Mouse (Mus musculus) forebrain, embryonic 13.5 days (tissue): ENCODE results near the gene Syngr4. TPM values are rescaled to one million over a fixed set of nuclear protein-coding genes. Genes with fewer than 3 reads are reported as not detected.
A peak's percentile ranks its signal among the peaks of the same experiment; 100 is the strongest.
"Not testable (repeated sequence)": the region's sequence is repeated elsewhere in the genome, so short reads cannot be mapped to it uniquely, and the experiment has no call there.

Experiments
- ATAC-seq: fragments of 200-750 bp; cut with Nextera tagmentation; 2 replicates; pipeline ENCODE4 v1.8.0; 2017
- H3K27ac ChIP-seq: fragments of 300-500 bp; sonication (generic); 2 replicates; pipeline ENCODE4 v1.5.1; 2015; ENCODE audit warnings: inconsistent platforms, mild to moderate bottlenecking, moderate library complexity
- H3K27me3 ChIP-seq: fragments of 300-500 bp; sonication (generic); 2 replicates; pipeline ENCODE4 v1.6.1; 2015; ENCODE audit warnings: mild to moderate bottlenecking, inconsistent platforms
- H3K36me3 ChIP-seq: fragments of 300-500 bp; sonication (generic); 2 replicates; pipeline ENCODE4 v1.6.1; 2015; ENCODE audit warnings: mild to moderate bottlenecking, inconsistent platforms; ENCODE audit not compliant: poor library complexity, severe bottlenecking
- H3K4me1 ChIP-seq: fragments of 300-500 bp; sonication (generic); 2 replicates; pipeline ENCODE4 v1.6.1; 2015; ENCODE audit warnings: inconsistent platforms
- H3K4me2 ChIP-seq: fragments of 300-500 bp; sonication (generic); 2 replicates; pipeline ENCODE4 v1.6.1; 2015; ENCODE audit warnings: inconsistent platforms, mild to moderate bottlenecking, moderate library complexity
- H3K4me3 ChIP-seq: fragments of 300-500 bp; sonication (generic); 2 replicates; pipeline ENCODE4 v1.5.1; 2015; ENCODE audit warnings: mild to moderate bottlenecking, inconsistent platforms
- H3K9ac ChIP-seq: fragments of 300-500 bp; sonication (generic); 2 replicates; pipeline ENCODE4 v1.6.1; 2015; ENCODE audit warnings: mild to moderate bottlenecking, inconsistent platforms
- H3K9me3 ChIP-seq: fragments of 300-500 bp; sonication (generic); replicated peaks from 2 replicates; pipeline ENCODE4 v1.6.1; 2016; ENCODE audit warnings: inconsistent platforms
- WGBS: fragments of 180-500 bp; shearing (Covaris S2); methylation state at CpG from one replicate; pipeline ENCODE4 v1.1.7; 2015; 5-methylcytosine and 5-hydroxymethylcytosine counted together
- polyA plus RNA-seq: library from polyadenylated mRNA; unstranded; fragments of >200 nt; fragmentation: Nextera tagmentation; extraction: Ambion mirVana; gene quantifications from 2 replicates; pipeline ENCODE4 v1.2.1, GENCODE M21; 2015

Gene Syngr4
- polyA plus RNA-seq, 1 experiment from 2014 or later: 0.92 TPM

- Histone ChIP-seq H3K4me2 (no peak overlapping the region), H3K36me3 (peaks cover 28% of the 10 kb centered on the region), H3K4me1 (no peaks in the 10 kb centered on the region), H3K9ac (no peak overlapping the region), H3K27ac (no peak overlapping the region), H3K27me3 (no peaks in the 10 kb centered on the region), H3K4me3 (no peak overlapping the region), H3K9me3 (no peaks in the 10 kb centered on the region)
- no peak for ATAC-seq
Observed at GRCm38 (mm10) chr7:45908384-45908783, 11.9 kb upstream of the Syngr4 start.

- Histone ChIP-seq H3K4me1 (no peaks in the 10 kb centered on the region), H3K27me3 (no peaks in the 10 kb centered on the region), H3K4me2 (no peak overlapping the region), H3K4me3 (no peak overlapping the region), H3K9ac (no peak overlapping the region), H3K36me3 (peaks cover 25% of the 10 kb centered on the region), H3K27ac (no peak overlapping the region), H3K9me3 (no peaks in the 10 kb centered on the region)
- WGBS: 92% methylated on average over 9 of the region's 9 CpGs
- no peak for ATAC-seq
Observed at GRCm38 (mm10) chr7:45906622-45907021, 10.1 kb upstream of the Syngr4 start.

- no peak for ATAC-seq
- H3K36me3 ChIP-seq: no peaks in the 10 kb centered on the region; the same call in 1 of the 2 replicates
- H3K4me1 ChIP-seq: peaks cover 7% of the 10 kb centered on the region
- no peaks in the 10 kb centered on the region for H3K27me3 ChIP-seq
- no peak overlapping the region for H3K9ac ChIP-seq
- no peak overlapping the region for H3K4me3 ChIP-seq
- H3K4me2 ChIP-seq: no peak overlapping the region
- peak overlapping the region; percentile 25; the same call in 1 of the 2 replicates for H3K27ac ChIP-seq
- H3K9me3 ChIP-seq: no peaks in the 10 kb centered on the region
- WGBS: 78% methylated on average over 12 of the region's 12 CpGs
Observed at GRCm38 (mm10) chr7:45902481-45903002, 6.0 kb upstream of the Syngr4 start.

GRCm38 (mm10) chr7:45901562-45901961, 5.0 kb upstream of the Syngr4 start:
- peaks cover 12% of the 10 kb centered on the region for H3K4me1 ChIP-seq

GRCm38 (mm10) chr7:45898125-45898524, 1.6 kb upstream of the Syngr4 start:
- H3K9ac ChIP-seq, H3K27ac ChIP-seq, H3K36me3 ChIP-seq, H3K4me3 ChIP-seq, ATAC-seq, H3K9me3 ChIP-seq, H3K27me3 ChIP-seq: not testable (repeated sequence)
- peaks cover 12% of the 10 kb centered on the region for H3K4me1 ChIP-seq
- H3K4me2 ChIP-seq: peak overlapping the region; percentile 89
- 53% methylated on average over 4 of the region's 4 CpGs for WGBS

More at GRCm38 (mm10) chr7:45901562-45901961, 5.0 kb upstream of the Syngr4 start:
- Histone ChIP-seq H3K4me2 (no peak overlapping the region), H3K27ac (no peak overlapping the region), H3K9ac (no peak overlapping the region), H3K9me3 (no peaks in the 10 kb centered on the region), H3K27me3 (no peaks in the 10 kb centered on the region), H3K4me3 (no peak overlapping the region), H3K36me3 (no peaks in the 10 kb centered on the region)
- no peak for ATAC-seq
- WGBS: 68% methylated on average over 5 of the region's 5 CpGs

GRCm38 (mm10) chr7:45897258-45897757, 794 bp upstream of the Syngr4 start:
- peak; percentile 64 for ATAC-seq
- Histone ChIP-seq H3K36me3 (no peaks in the 10 kb centered on the region), H3K4me3 (peak overlapping the region; percentile 51), H3K27ac (peak overlapping the region; percentile 37), H3K9ac (peak overlapping the region; percentile 60), H3K4me2 (peak overlapping the region; percentile 89), H3K27me3 (no peaks in the 10 kb centered on the region), H3K9me3 (no peaks in the 10 kb centered on the region), H3K4me1 (peaks cover 12% of the 10 kb centered on the region)
- 1% methylated on average over 19 of the region's 19 CpGs for WGBS

- Histone ChIP-seq H3K9me3 (no peaks in the 10 kb centered on the region), H3K27ac (no peak overlapping the region), H3K9ac (no peak overlapping the region), H3K27me3 (no peaks in the 10 kb centered on the region), H3K4me1 (peaks cover 12% of the 10 kb centered on the region), H3K36me3 (no peaks in the 10 kb centered on the region), H3K4me3 (peak overlapping the region; percentile 51), H3K4me2 (peak overlapping the region; percentile 89)
- WGBS: 76% methylated on average over 6 of the region's 6 CpGs
- ATAC-seq: peak; percentile 42
Observed at GRCm38 (mm10) chr7:45895931-45896516, 490 bp downstream of the Syngr4 start.

- ATAC-seq: no peak
- Histone ChIP-seq H3K9me3 (no peaks in the 10 kb centered on the region), H3K27ac (no peak overlapping the region), H3K4me1 (peaks cover 6% of the 10 kb centered on the region), H3K27me3 (no peaks in the 10 kb centered on the region), H3K4me3 (no peak overlapping the region), H3K4me2 (no peak overlapping the region), H3K36me3 (no peaks in the 10 kb centered on the region), H3K9ac (no peak overlapping the region)
- 75% methylated on average over 2 of the region's 2 CpGs for WGBS
Observed at GRCm38 (mm10) chr7:45892651-45893050, 3.9 kb downstream of the Syngr4 start.

- ATAC-seq: no peak
Observed at GRCm38 (mm10) chr7:45887246-45887645, 9.3 kb downstream of the Syngr4 start.

GRCm38 (mm10) chr7:45881011-45881410, 15.5 kb downstream of the Syngr4 start:
- Histone ChIP-seq H3K27ac (no peak overlapping the region), H3K4me3 (no peak overlapping the region), H3K36me3 (peaks cover 96% of the 10 kb centered on the region), H3K9me3 (no peaks in the 10 kb centered on the region), H3K27me3 (no peaks in the 10 kb centered on the region), H3K9ac (no peak overlapping the region), H3K4me2 (no peak overlapping the region), H3K4me1 (no peaks in the 10 kb centered on the region)
- ATAC-seq: no peak
- 88% methylated on average over 2 of the region's 2 CpGs for WGBS

More at GRCm38 (mm10) chr7:45887246-45887645, 9.3 kb downstream of the Syngr4 start:
- Histone ChIP-seq H3K9me3 (no peaks in the 10 kb centered on the region), H3K4me3 (no peak overlapping the region), H3K27me3 (no peaks in the 10 kb centered on the region), H3K27ac (no peak overlapping the region), H3K9ac (peak overlapping the region; percentile 26; the same call in 1 of the 2 replicates), H3K36me3 (peaks cover 41% of the 10 kb centered on the region), H3K4me2 (no peak overlapping the region), H3K4me1 (no peaks in the 10 kb centered on the region)
- WGBS: 71% methylated on average over 3 of the region's 3 CpGs

GRCm38 (mm10) chr7:45880531-45880930, 16.0 kb downstream of the Syngr4 start:
- no peak for ATAC-seq
- Histone ChIP-seq H3K9me3 (no peaks in the 10 kb centered on the region), H3K36me3 (peaks cover 96% of the 10 kb centered on the region)

GRCm38 (mm10) chr7:45878278-45878677, 18.2 kb downstream of the Syngr4 start, which contains the start of gene Grin2d:
Grin2d (minus strand) TSS chr7:45878378.
- Histone ChIP-seq H3K4me1 (peaks cover 18% of the 10 kb centered on the region), H3K36me3 (peaks cover 88% of the 10 kb centered on the region)
- not testable (repeated sequence) for H3K9ac ChIP-seq, H3K27ac ChIP-seq, H3K4me3 ChIP-seq, H3K27me3 ChIP-seq, H3K4me2 ChIP-seq, H3K9me3 ChIP-seq, ATAC-seq
- WGBS: 96% methylated on average over 1 of the region's 1 CpGs

More at GRCm38 (mm10) chr7:45880531-45880930, 16.0 kb downstream of the Syngr4 start:
- H3K9ac ChIP-seq: no peak overlapping the region
- H3K27me3 ChIP-seq: no peaks in the 10 kb centered on the region
- H3K27ac ChIP-seq: no peak overlapping the region
- H3K4me3 ChIP-seq: no peak overlapping the region
- WGBS: 97% methylated on average over 4 of the region's 4 CpGs
- H3K4me1 ChIP-seq: no peaks in the 10 kb centered on the region
- H3K4me2 ChIP-seq: no peak overlapping the region
